Mouse (Mus musculus): ENCODE measurements around the gene Fam107a.

Gene Fam107a

GRCm38 (mm10) chr14:8329552-8329951 lies 11.7 kb upstream of the Fam107a start:
- POLR2A ChIA-PET, result interaction anchor here in 2 of 4 experiments (0.8 to 1.2 kb wide), 5 partner anchors 9 to 23 kb away, joined by 3 to 6 read pairs (median 4); partner anchors contain the start of gene Fam107a (in 1 of the 2)
- CTCF ChIA-PET, result interaction anchor here in 2 of 4 experiments (1.0 to 2.0 kb wide), 5 partner anchors 9 to 87 kb away, joined by 3 to 6 read pairs (median 3); no protein-coding TSS in a partner anchor

DNA sequence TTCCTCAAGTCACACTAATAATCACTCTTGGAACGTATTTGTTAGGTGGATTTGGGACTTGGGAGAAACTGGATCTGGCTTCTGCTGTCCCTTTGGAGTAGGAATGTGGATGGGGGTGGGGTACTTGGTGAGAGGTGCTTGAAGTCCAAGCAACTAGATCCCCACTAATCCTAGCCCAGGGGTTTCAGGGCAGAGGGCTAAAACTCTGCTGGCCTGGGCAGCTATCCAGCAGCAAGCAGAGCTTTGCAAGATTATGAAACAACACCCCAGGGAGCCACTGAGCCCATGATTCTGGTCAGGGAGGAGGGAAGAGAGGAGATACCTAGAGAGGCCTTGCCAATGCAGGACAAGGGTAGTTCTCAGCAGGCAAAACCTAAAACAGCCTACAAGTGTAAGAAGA lies 9.5 kb upstream of the Fam107a start:
- ChIA-PET CTCF (no interaction called here), POLR2A (interaction anchor here in 1 of 4 experiments (0.7 kb wide), 1 partner anchor 13 kb away, joined by 4 read pairs; no protein-coding TSS in a partner anchor)

GRCm38 (mm10) chr14:8326961-8327360 lies 9.1 kb upstream of the Fam107a start:
- ChIA-PET CTCF (no interaction called here), POLR2A (interaction anchor here in 1 of 4 experiments (0.6 kb wide), 1 partner anchor 463 kb away, joined by 3 read pairs; no protein-coding TSS in a partner anchor)

- POLR2A ChIA-PET, result no interaction called here
- CTCF ChIA-PET, result no interaction called here
Observed at GRCm38 (mm10) chr14:8325746-8326145, 7.9 kb upstream of the Fam107a start.

- CTCF ChIA-PET, result interaction anchor here in 3 of 4 experiments (0.6 to 1.3 kb wide), 6 partner anchors 9 to 323 kb away, joined by 3 to 4 read pairs (median 3); no protein-coding TSS in a partner anchor
- POLR2A ChIA-PET, result interaction anchor here in 3 of 4 experiments (0.5 to 1.5 kb wide), 3 partner anchors 9 to 392 kb away, joined by 3 to 4 read pairs (median 3); no protein-coding TSS in a partner anchor
Observed at GRCm38 (mm10) chr14:8320528-8320927, 2.7 kb upstream of the Fam107a start.

DNA sequence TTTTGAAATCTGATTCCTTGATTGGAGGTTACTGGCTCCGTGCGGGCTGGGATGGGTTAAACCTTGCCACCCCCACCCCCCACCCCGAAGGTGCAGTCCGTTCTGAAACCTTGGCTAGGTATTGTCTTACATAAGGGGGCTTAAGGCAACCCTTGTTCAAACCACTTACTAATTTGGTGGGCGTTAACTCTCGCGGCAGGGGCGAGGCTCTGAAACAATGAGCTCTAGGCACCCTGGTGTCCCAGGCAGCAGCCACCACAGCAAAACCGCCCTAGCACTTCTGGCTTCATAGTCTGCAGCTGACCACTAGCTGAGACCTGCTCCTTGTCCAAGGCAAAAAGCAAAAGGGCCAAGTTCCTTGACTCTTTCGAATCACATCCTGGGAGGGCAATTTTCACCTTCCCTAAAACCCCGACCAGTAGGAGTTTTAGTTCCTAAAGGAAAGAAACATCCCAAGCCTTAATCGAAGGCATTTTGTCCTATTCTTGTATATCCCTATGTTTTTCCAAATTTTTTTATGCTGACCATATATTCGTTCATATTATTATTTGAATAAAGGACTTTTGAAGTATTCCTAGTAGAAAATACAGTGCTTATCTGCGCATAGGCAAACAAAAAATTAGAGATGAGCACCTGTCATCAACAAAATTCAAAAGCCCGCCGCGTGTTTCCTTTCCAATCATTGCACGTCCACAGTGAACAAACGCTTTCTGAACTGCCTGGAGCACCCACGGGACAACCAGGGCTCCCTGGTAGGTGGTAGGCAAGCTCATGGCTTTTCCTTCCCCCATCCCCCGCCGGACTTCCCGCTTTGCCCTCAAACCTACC lies 1.2 kb downstream of the Fam107a start:
- ChIA-PET CTCF (interaction anchor here (0.5 to 2.6 kb wide), 14 partner anchors 16 to 516 kb away, joined by 3 to 25 read pairs (median 6); partner anchors contain the start of gene Kctd6 (in 1 of the 4)), POLR2A (interaction anchor here in 3 of 4 experiments (0.6 to 2.0 kb wide), 12 partner anchors 10 to 362 kb away, joined by 3 to 7 read pairs (median 4); no protein-coding TSS in a partner anchor)

- ChIA-PET POLR2A (interaction anchor here in 1 of 4 experiments (1.1 to 1.4 kb wide), 2 partner anchors 72 to 99 kb away, joined by 3 read pairs; no protein-coding TSS in a partner anchor), CTCF (interaction anchor here (0.6 to 2.1 kb wide), 10 partner anchors 15 to 514 kb away, joined by 3 to 25 read pairs (median 4); no protein-coding TSS in a partner anchor)
Observed at GRCm38 (mm10) chr14:8315169-8315568, 2.7 kb downstream of the Fam107a start.

GRCm38 (mm10) chr14:8314536-8314935 lies 3.3 kb downstream of the Fam107a start:
- ChIA-PET CTCF (interaction anchor here (0.7 to 2.1 kb wide), 10 partner anchors 9 to 217 kb away, joined by 3 to 9 read pairs (median 4); no protein-coding TSS in a partner anchor), POLR2A (interaction anchor here in 3 of 4 experiments (0.6 to 1.4 kb wide), 5 partner anchors 10 to 151 kb away, joined by 3 to 4 read pairs (median 3); no protein-coding TSS in a partner anchor)

DNA sequence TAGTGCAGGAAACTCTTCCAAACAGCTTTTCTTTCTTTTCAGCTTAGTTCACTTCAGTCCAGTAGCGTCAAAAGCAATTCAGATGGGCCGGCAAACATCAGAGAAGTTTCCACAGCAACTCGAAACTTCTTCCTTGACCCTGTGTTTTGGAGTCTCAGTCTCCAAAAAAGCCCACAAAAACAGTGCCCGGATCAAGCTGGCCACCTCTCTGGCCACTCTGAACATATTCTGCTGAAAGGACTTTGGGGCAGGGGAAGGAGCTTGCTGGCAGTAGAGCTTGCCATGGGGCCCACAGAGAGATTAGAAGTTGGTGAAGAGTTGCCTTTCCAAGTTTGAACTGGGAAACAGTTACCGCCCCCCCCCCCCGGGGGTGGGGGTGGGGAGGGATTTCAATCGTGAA lies 3.9 kb downstream of the Fam107a start:
- POLR2A ChIA-PET, result interaction anchor here in 2 of 4 experiments (0.6 to 1.2 kb wide), 3 partner anchors 10 to 14 kb away, joined by 3 to 4 read pairs (median 3); no protein-coding TSS in a partner anchor
- CTCF ChIA-PET, result interaction anchor here in 3 of 4 experiments (0.6 to 2.1 kb wide), 17 partner anchors 9 to 451 kb away, joined by 3 to 9 read pairs (median 3); no protein-coding TSS in a partner anchor

DNA sequence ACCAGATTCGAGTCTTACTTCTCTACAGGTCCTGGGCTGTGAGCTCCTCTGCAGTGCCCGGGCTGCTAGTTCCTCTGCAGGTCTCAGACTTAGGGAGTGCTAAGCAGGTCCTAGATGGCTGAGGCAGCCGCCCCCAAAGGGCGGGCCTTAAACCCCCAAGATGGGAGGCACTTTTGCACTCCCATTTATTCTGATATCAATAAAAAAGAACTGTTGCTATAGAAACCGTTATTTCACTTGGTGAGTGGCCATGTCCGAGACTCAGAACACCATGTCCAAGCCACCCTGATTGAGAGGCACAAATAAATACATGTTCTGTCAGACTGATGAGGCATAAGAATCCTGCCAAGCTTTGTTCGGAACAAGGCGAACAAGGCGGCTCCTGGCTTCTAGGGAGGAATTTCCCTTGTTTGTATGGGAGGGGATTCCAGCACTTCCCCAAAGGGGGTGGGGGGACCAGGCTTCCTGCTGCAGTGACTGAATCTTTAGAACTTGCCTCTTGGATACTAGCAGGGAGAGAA lies 8.1 kb downstream of the Fam107a start:
- CTCF ChIA-PET, result interaction anchor here in 3 of 4 experiments (0.8 to 3.1 kb wide), 3 partner anchors 9 to 10 kb away, joined by 3 to 20 read pairs (median 10); no protein-coding TSS in a partner anchor
- POLR2A ChIA-PET, result interaction anchor here in 2 of 4 experiments (1.5 to 2.2 kb wide), 3 partner anchors 10 to 37 kb away, joined by 3 to 6 read pairs (median 6); no protein-coding TSS in a partner anchor

GRCm38 (mm10) chr14:8308650-8309049 lies 9.2 kb downstream of the Fam107a start:
- ChIA-PET POLR2A (interaction anchor here in 2 of 4 experiments (1.5 to 2.2 kb wide), 3 partner anchors 9 to 38 kb away, joined by 3 to 6 read pairs (median 6); no protein-coding TSS in a partner anchor), CTCF (interaction anchor here (0.6 to 3.1 kb wide), 4 partner anchors 8 to 133 kb away, joined by 3 to 20 read pairs (median 6); no protein-coding TSS in a partner anchor)

DNA sequence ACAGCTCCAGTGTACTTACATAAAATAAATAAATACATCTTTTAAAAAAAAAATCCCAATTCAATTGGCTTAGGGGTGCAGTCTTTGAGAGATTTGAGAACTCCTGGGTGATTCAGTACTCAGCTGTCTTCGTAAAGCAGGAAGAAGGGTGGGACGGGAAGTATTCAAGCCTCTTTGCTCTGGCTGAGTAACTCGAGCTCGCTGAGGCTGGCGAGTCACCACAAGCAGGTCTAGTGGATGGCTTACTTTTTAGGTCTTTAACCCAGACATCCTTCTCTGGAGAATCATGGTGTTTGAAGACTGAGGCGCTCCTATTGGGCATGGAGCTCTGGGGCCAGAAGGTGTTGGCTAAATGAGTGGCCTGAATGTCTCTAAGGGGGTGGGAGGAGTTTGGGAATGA lies 10.9 kb downstream of the Fam107a start:
- CTCF ChIA-PET, result interaction anchor here in 3 of 4 experiments (1.0 to 1.4 kb wide), 4 partner anchors 9 to 93 kb away, joined by 3 to 4 read pairs (median 3); partner anchors contain the start of gene Kctd6 (in 1 of the 3)

GRCm38 (mm10) chr14:8305014-8305413 lies 12.8 kb downstream of the Fam107a start:
- ChIA-PET CTCF (interaction anchor here in 2 of 4 experiments (0.5 kb wide), 2 partner anchors 9 to 410 kb away, joined by 3 read pairs; no protein-coding TSS in a partner anchor), POLR2A (interaction anchor here in 1 of 4 experiments (1.2 kb wide), 1 partner anchor 58 kb away, joined by 3 read pairs; no protein-coding TSS in a partner anchor)

More for the DNA sequence above, 10.9 kb downstream of the Fam107a start:
- POLR2A ChIA-PET, result interaction anchor here in 3 of 4 experiments (0.7 to 1.4 kb wide), 4 partner anchors 10 to 174 kb away, joined by 3 to 6 read pairs (median 3); no protein-coding TSS in a partner anchor

GRCm38 (mm10) chr14:8304082-8304481 lies 13.7 kb downstream of the Fam107a start:
- CTCF ChIA-PET, result interaction anchor here in 1 of 4 experiments (0.6 kb wide), 1 partner anchor 9 kb away, joined by 4 read pairs; no protein-coding TSS in a partner anchor
- POLR2A ChIA-PET, result interaction anchor here in 1 of 4 experiments (1.2 kb wide), 1 partner anchor 57 kb away, joined by 3 read pairs; no protein-coding TSS in a partner anchor

DNA sequence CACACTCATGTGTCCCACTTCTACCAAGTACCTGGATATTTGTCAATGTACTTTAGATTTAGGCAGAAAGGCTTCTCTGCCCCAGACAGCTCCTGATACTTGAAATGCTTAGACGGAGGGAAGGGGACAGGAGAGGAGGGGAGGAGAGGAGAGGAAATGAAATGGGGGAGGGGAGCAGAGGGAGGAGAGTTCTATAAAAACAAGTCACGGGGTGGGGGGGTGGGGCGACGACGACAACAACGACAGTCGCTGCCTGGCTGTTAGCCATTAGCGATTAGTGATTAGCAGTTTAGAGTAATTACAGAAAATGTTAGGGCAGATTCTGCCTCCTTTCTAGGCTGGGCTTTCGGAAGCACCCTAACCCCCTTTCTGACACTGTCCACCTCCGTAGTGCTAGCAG lies 15.1 kb downstream of the Fam107a start:
- ChIA-PET CTCF (no interaction called here), POLR2A (no interaction called here)

- ChIA-PET POLR2A (interaction anchor here in 3 of 4 experiments (0.8 to 1.9 kb wide), 8 partner anchors 8 to 271 kb away, joined by 3 to 6 read pairs (median 4); no protein-coding TSS in a partner anchor), CTCF (interaction anchor here (0.5 to 2.6 kb wide), 41 partner anchors 9 to 442 kb away, joined by 3 to 27 read pairs (median 5); partner anchors contain the start of genes Fam107a (in 2 of the 4) and Kctd6 (in 2 of the 4))
Observed at GRCm38 (mm10) chr14:8300281-8300680, 17.5 kb downstream of the Fam107a start.

GRCm38 (mm10) chr14:8297889-8298293 lies 19.9 kb downstream of the Fam107a start:
- CTCF ChIA-PET, result interaction anchor here in 3 of 4 experiments (0.5 to 2.1 kb wide), 3 partner anchors 9 to 81 kb away, joined by 3 to 7 read pairs (median 5); no protein-coding TSS in a partner anchor
- POLR2A ChIA-PET, result interaction anchor here in 1 of 4 experiments (1.1 kb wide), 1 partner anchor 66 kb away, joined by 3 read pairs; no protein-coding TSS in a partner anchor

- CTCF ChIA-PET, result no interaction called here
- POLR2A ChIA-PET, result no interaction called here
Observed at GRCm38 (mm10) chr14:8294257-8294656, 23.6 kb downstream of the Fam107a start.

All from embryonic stem cell, embryonic (primary cell).